Mouse (Mus musculus): ENCODE results near the gene Zfp185.
A peak's percentile ranks its signal among the peaks of the same experiment; 100 is the strongest.
"Not testable (repeated sequence)": the region's sequence is repeated elsewhere in the genome, so short reads cannot be mapped to it uniquely, and the experiment has no call there.

The Zfp185 gene

GRCm38 (mm10) chrX:73063512-73064414, 76.6 kb downstream of the Zfp185 start:
- DNase-seq, result peak; percentile 21 to 36

- DNase-seq, result peak in 1 of 2 experiments; percentile 14
Measured at GRCm38 (mm10) chrX:73064415-73064793, 77.3 kb downstream of the Zfp185 start, which contains the start of gene Pnma3. Gene Pnma3, plus strand, starts transcription at chrX:73064787.

DNA sequence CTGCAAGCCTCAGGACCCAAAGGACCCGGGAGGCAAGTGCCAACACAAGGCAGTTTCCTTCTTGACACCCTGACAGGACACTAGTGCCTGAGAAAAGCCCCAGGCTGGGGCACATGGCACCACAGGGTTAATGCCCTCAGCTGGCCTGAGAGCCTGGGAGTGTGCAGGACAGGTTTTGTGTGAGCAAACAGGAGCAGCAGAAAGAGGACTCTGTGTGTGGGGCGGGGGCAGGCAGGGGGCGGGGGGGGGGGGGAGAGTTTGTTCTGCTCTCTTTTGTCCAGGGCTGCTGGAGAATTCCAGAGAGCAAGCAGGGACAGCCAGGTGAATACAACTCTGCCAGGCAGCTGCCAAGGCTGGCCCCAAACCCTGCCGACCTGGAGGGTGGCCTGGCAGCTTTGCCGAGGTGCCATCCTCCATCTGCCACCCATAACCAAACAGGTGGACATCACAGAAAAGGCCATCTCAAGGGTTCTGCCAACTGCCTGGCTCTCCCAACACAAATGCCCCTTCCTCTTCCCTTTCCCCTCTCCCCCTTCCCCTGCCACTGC, 79.7 kb downstream of the Zfp185 start:
- not testable (repeated sequence) for DNase-seq

Measured in cerebellum, postnatal 36 days (tissue).